Mouse (Mus musculus) kidney, postnatal 0 days (tissue): Measurements from ENCODE around the gene Klhl2. TPM values are rescaled to one million over a fixed set of nuclear protein-coding genes. Genes with fewer than 3 reads are reported as not detected.

ENCODE experiments used
- ATAC-seq: fragments of 200-750 bp; cut with Nextera tagmentation; replicated peaks from 2 replicates; pipeline ENCODE4 v1.8.0; 2017; ENCODE audit warnings: low read depth, moderate number of reproducible peaks, moderate TSS enrichment, moderate library complexity; ENCODE audit not compliant: low FRiP score
- DNase-seq: peaks from one replicate; pipeline ENCODE4 v3.0.0-alpha.2; 2016; ENCODE audit warnings: low spot score
- H3K27ac ChIP-seq: fragments of 300-500 bp; sonication (generic); 2 replicates; pipeline ENCODE4 v1.5.1; 2014; ENCODE audit warnings: mild to moderate bottlenecking
- H3K27me3 ChIP-seq: fragments of 300-500 bp; sonication (generic); 2 replicates; pipeline ENCODE4 v1.6.1; 2014; ENCODE audit warnings: low read length, mixed read lengths; ENCODE audit not compliant: insufficient read depth
- H3K36me3 ChIP-seq: fragments of 300-500 bp; sonication (generic); 2 replicates; pipeline ENCODE4 v1.6.1; 2014; ENCODE audit warnings: low read length, mixed read lengths; ENCODE audit not compliant: insufficient read depth
- H3K4me1 ChIP-seq: fragments of 300-500 bp; sonication (generic); replicated peaks from 2 replicates; pipeline ENCODE4 v1.6.1; 2014; ENCODE audit warnings: antibody characterized with exemption, low read length, mixed read lengths; ENCODE audit not compliant: insufficient read depth
- H3K4me2 ChIP-seq: fragments of 300-500 bp; sonication (generic); 2 replicates; pipeline ENCODE4 v1.6.1; 2014; ENCODE audit warnings: mild to moderate bottlenecking, low read length, moderate library complexity, mixed read lengths
- H3K4me3 ChIP-seq: fragments of 300-500 bp; sonication (generic); replicated peaks from 2 replicates; pipeline ENCODE4 v1.5.1; 2014; ENCODE audit warnings: low read depth, low read length
- H3K9ac ChIP-seq: fragments of 300-500 bp; sonication (generic); 2 replicates; pipeline ENCODE4 v1.6.1; 2014; ENCODE audit warnings: low read depth, low read length
- H3K9me3 ChIP-seq: fragments of 300-500 bp; sonication (generic); replicated peaks from 2 replicates; pipeline ENCODE4 v1.6.1; 2016; ENCODE audit warnings: low read length, inconsistent platforms, mixed read lengths
- CTCF ChIP-seq: IDR thresholded peaks from 2 replicates; pipeline ENCODE4 v1.5.1; 2016; ENCODE audit warnings: antibody characterized with exemption, low read depth, mild to moderate bottlenecking, moderate library complexity
- WGBS: fragments of 180-500 bp; shearing (Covaris S2); extraction: QIAGEN DNeasy Blood & Tissue Kit; methylation state at CpG from one replicate; pipeline ENCODE4 v1.1.7; 2014; 5-methylcytosine and 5-hydroxymethylcytosine counted together
- polyA plus RNA-seq: library from polyadenylated mRNA; unstranded; fragments of >200 nt; fragmentation: Nextera tagmentation; extraction: Ambion mirVana; gene quantifications from 2 replicates; pipeline ENCODE4 v1.2.1, GENCODE M21; 2015

Gene Klhl2
- polyA plus RNA-seq, 1 experiment from 2014 or later, result 20.9 TPM

- Histone ChIP-seq H3K4me2 (no peak overlapping the region), H3K27me3 (no peaks in the 10 kb centered on the region), H3K27ac (no peak overlapping the region), H3K4me3 (no peak overlapping the region), H3K4me1 (no peaks in the 10 kb centered on the region), H3K36me3 (no peaks in the 10 kb centered on the region), H3K9ac (no peak overlapping the region), H3K9me3 (no peaks in the 10 kb centered on the region)
- no peak for DNase-seq
- no peak for ATAC-seq
- no peak for TF ChIP-seq CTCF
- 86% methylated on average over 11 of the region's 11 CpGs for WGBS
Measured at GRCm38 (mm10) chr8:64823905-64824304, 25.9 kb downstream of the Klhl2 start.

GRCm38 (mm10) chr8:64820940-64821339 lies 28.9 kb downstream of the Klhl2 start:
- no peak overlapping the region for H3K27ac ChIP-seq
- H3K9ac ChIP-seq, result no peak overlapping the region
- no peaks in the 10 kb centered on the region for H3K4me1 ChIP-seq
- no peak overlapping the region for H3K4me3 ChIP-seq
- TF ChIP-seq CTCF, result no peak
- H3K27me3 ChIP-seq, result no peaks in the 10 kb centered on the region
- no peaks in the 10 kb centered on the region for H3K9me3 ChIP-seq
- DNase-seq, result no peak
- no peak overlapping the region for H3K4me2 ChIP-seq
- 98% methylated on average over 4 of the region's 4 CpGs for WGBS
- no peaks in the 10 kb centered on the region for H3K36me3 ChIP-seq
- ATAC-seq, result no peak

GRCm38 (mm10) chr8:64811790-64812189 lies 38.0 kb downstream of the Klhl2 start:
- WGBS, result 95% methylated on average over 9 of the region's 9 CpGs
- Histone ChIP-seq H3K27ac (no peak overlapping the region), H3K4me3 (no peak overlapping the region), H3K4me2 (no peak overlapping the region), H3K9ac (no peak overlapping the region), H3K27me3 (no peaks in the 10 kb centered on the region), H3K36me3 (0 out of 2 replicates have a peak, but pooled peaks cover 5% of the 10 kb centered on the region), H3K4me1 (no peaks in the 10 kb centered on the region), H3K9me3 (no peaks in the 10 kb centered on the region)
- DNase-seq (no peak), ATAC-seq (no peak)
- TF ChIP-seq CTCF, result no peak

- no peak overlapping the region for H3K27ac ChIP-seq
- H3K4me2 ChIP-seq, result no peak overlapping the region
- H3K9ac ChIP-seq, result no peak overlapping the region
- no peaks in the 10 kb centered on the region for H3K27me3 ChIP-seq
- no peak for TF ChIP-seq CTCF
- no peak overlapping the region for H3K4me3 ChIP-seq
- H3K4me1 ChIP-seq, result no peaks in the 10 kb centered on the region
- ATAC-seq (no peak), DNase-seq (no peak)
- H3K36me3 ChIP-seq, result 0 out of 2 replicates have a peak, but pooled peaks cover 5% of the 10 kb centered on the region
- WGBS, result 98% methylated on average over 4 of the region's 4 CpGs
- no peaks in the 10 kb centered on the region for H3K9me3 ChIP-seq
Measured at GRCm38 (mm10) chr8:64811083-64811482, 38.7 kb downstream of the Klhl2 start.

- Histone ChIP-seq H3K36me3 (0 out of 2 replicates have a peak, but pooled peaks cover 5% of the 10 kb centered on the region), H3K4me1 (no peaks in the 10 kb centered on the region), H3K27ac (no peak overlapping the region), H3K9me3 (no peaks in the 10 kb centered on the region), H3K9ac (no peak overlapping the region), H3K4me2 (no peak overlapping the region), H3K4me3 (no peak overlapping the region), H3K27me3 (no peaks in the 10 kb centered on the region)
- ATAC-seq, result no peak
- no peak for TF ChIP-seq CTCF
- no peak for DNase-seq
- WGBS, result 86% methylated on average over 3 of the region's 3 CpGs
Measured at GRCm38 (mm10) chr8:64806558-64806957, 43.3 kb downstream of the Klhl2 start.

- H3K9ac ChIP-seq, result no peak overlapping the region
- WGBS, result 83% methylated on average over 4 of the region's 4 CpGs
- no peak for ATAC-seq
Measured at GRCm38 (mm10) chr8:64804971-64805370, 44.8 kb downstream of the Klhl2 start.

GRCm38 (mm10) chr8:64799306-64799705 lies 50.5 kb downstream of the Klhl2 start:
- no peak for TF ChIP-seq CTCF
- DNase-seq, result no peak
- Histone ChIP-seq H3K27me3 (no peaks in the 10 kb centered on the region), H3K9me3 (no peaks in the 10 kb centered on the region), H3K27ac (no peak overlapping the region), H3K36me3 (no peaks in the 10 kb centered on the region), H3K4me1 (no peaks in the 10 kb centered on the region), H3K4me2 (no peak overlapping the region), H3K4me3 (no peak overlapping the region), H3K9ac (no peak overlapping the region)
- ATAC-seq, result no peak
- WGBS, result 88% methylated on average over 8 of the region's 8 CpGs

More at GRCm38 (mm10) chr8:64804971-64805370, 44.8 kb downstream of the Klhl2 start:
- H3K4me2 ChIP-seq, result no peak overlapping the region
- no peaks in the 10 kb centered on the region for H3K36me3 ChIP-seq
- no peaks in the 10 kb centered on the region for H3K9me3 ChIP-seq
- H3K27me3 ChIP-seq, result no peaks in the 10 kb centered on the region
- H3K4me1 ChIP-seq, result no peaks in the 10 kb centered on the region
- H3K4me3 ChIP-seq, result no peak overlapping the region
- no peak overlapping the region for H3K27ac ChIP-seq
- DNase-seq, result no peak
- no peak for TF ChIP-seq CTCF
